16 mouse cellular contexts compared by ENCODE assay signal in genomic region chr9:117212023-117212422, GRCm38 (mm10).
"Had no signal": no experiment of that assay in that cellular context is flagged by ENCODE, and none has a peak within 500 bp of the region (broad histone marks: within the 10 kb centered on the region; RNA-seq: fewer than 3 reads in every experiment).

No protein-coding gene starts in this region.

- H3K4me3 ChIP-seq: limb, embryonic 12.5 days; liver, embryonic 12.5 days; liver, embryonic 15.5 days; lung, embryonic 15.5 days; midbrain, embryonic 12.5 days had no signal

- H3K36me3 ChIP-seq: liver, embryonic 12.5 days; liver, embryonic 15.5 days; midbrain, embryonic 12.5 days had no signal

- H3K27me3 ChIP-seq: limb, embryonic 12.5 days; liver, embryonic 12.5 days; liver, embryonic 15.5 days; lung, embryonic 15.5 days; midbrain, embryonic 12.5 days had no signal

- H3K27ac ChIP-seq: limb, embryonic 12.5 days; liver, embryonic 12.5 days; liver, embryonic 15.5 days; lung, embryonic 15.5 days; macrophage; midbrain, embryonic 12.5 days had no signal

- H3K4me1 ChIP-seq: liver, embryonic 12.5 days; liver, embryonic 15.5 days had no signal

- ATAC-seq: intestine, postnatal 0 days; liver, embryonic 12.5 days; midbrain, embryonic 16.5 days had no signal

- DNase-seq: kidney, adult 2 months; kidney, postnatal 14 days; kidney, postnatal 4 days; liver; lung, adult 18-20 months; lung, postnatal 14 days; thymus, adult 18-20 months; thymus, postnatal 36 days had no signal

- H3K9ac ChIP-seq: limb, embryonic 12.5 days; liver, embryonic 12.5 days; liver, embryonic 15.5 days; lung, embryonic 15.5 days; midbrain, embryonic 12.5 days had no signal

- H3K9me3 ChIP-seq: limb, embryonic 12.5 days; liver, embryonic 12.5 days; liver, embryonic 15.5 days; lung, embryonic 15.5 days; midbrain, embryonic 12.5 days had no signal

- H3K4me2 ChIP-seq: limb, embryonic 12.5 days; liver, embryonic 12.5 days; liver, embryonic 15.5 days; lung, embryonic 15.5 days; midbrain, embryonic 12.5 days had no signal
